Mouse (Mus musculus): Measurements from ENCODE around the gene Amdhd1.
"Not testable (repeated sequence)": the region's sequence is repeated elsewhere in the genome, so short reads cannot be mapped to it uniquely, and the experiment has no call there.

Amdhd1 gene

GRCm38 (mm10) chr10:93539775-93540430, at the start of gene Amdhd1:
Amdhd1 (minus strand) TSS chr10:93540033.
- DNase-seq (ENCODE audit: low read depth in 2 of 2, low spot score in 2 of 2), result peak; percentile 74 to 75

- DNase-seq (ENCODE audit: low read depth in 2 of 2, low spot score in 2 of 2), result peak; percentile 89 to 94
Measured at GRCm38 (mm10) chr10:93589281-93589848, 49.5 kb upstream of the Amdhd1 start, which contains the start of gene Snrpf. Snrpf (minus strand) TSS chr10:93589706.

GRCm38 (mm10) chr10:93588796-93589195, 49.0 kb upstream of the Amdhd1 start:
- no peak for DNase-seq (ENCODE audit: low read depth in 2 of 2, low spot score in 2 of 2)

- DNase-seq (ENCODE audit: low read depth in 2 of 2, low spot score in 2 of 2), result peak; percentile 19 to 58
Measured at GRCm38 (mm10) chr10:93577271-93577886, 37.5 kb upstream of the Amdhd1 start.

DNA sequence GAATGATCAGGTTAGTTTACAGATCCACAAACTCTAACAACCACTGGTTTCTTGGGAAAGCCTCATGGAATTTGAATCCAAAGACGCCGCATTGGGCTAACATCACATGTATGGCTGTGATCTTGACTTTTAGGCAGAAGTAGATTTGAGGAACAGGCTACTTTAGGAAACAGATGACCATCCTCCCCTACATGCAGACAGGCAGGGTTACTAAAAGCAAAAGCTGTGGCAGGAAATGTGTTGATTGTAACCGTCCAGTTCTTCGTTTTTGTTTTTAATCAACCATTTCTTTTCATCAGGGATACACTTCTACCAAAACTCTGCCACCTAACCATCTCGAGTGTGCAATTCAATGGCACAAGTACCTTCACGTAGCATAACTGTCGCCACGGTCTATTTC, 36.1 kb upstream of the Amdhd1 start:
- no peak for DNase-seq (ENCODE audit: low read depth in 2 of 2, low spot score in 2 of 2)

- no peak for DNase-seq (ENCODE audit: low read depth in 2 of 2, low spot score in 2 of 2)
Measured at GRCm38 (mm10) chr10:93574966-93575365, 35.1 kb upstream of the Amdhd1 start.

DNA sequence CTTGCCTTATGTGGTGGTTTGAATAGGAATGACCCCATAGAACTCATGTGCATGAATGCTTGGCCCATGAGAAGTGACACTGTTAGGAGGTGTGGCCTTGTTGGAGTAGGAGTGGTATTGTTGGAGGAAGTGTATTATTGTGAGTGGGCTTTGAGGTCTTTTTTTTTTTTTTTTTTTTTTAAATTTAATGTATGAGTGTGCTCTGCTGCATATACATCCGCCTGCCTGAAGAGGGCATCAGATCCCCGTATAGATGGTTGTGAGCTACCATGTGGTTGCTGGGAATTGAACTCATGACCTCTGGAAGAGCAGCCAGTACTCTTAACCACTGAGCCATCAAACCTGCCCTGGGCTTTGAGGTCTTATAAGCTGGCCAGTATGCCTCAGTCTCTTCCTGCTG, 32.4 kb upstream of the Amdhd1 start:
- no peak for DNase-seq (ENCODE audit: low read depth in 2 of 2, low spot score in 2 of 2)

DNA sequence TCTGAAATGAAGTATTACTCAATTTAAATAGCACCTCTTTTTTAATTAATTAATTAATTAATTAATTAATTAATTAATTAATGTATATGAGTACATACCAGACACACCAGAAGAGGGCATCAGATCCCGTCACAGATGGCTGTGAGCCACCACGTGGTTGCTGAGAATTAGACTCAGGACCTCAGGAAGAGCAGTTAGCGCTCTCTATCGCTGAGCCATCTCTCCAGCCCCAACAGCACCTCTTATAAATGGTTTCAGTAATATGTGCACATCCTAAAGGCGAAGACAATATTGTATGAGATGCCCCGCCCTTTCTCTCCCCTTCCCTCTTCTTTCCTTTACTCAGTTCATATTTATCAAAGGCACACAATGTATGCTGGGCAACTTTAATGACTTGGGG, 28.8 kb upstream of the Amdhd1 start:
- DNase-seq (ENCODE audit: low read depth in 2 of 2, low spot score in 2 of 2), result no peak

DNA sequence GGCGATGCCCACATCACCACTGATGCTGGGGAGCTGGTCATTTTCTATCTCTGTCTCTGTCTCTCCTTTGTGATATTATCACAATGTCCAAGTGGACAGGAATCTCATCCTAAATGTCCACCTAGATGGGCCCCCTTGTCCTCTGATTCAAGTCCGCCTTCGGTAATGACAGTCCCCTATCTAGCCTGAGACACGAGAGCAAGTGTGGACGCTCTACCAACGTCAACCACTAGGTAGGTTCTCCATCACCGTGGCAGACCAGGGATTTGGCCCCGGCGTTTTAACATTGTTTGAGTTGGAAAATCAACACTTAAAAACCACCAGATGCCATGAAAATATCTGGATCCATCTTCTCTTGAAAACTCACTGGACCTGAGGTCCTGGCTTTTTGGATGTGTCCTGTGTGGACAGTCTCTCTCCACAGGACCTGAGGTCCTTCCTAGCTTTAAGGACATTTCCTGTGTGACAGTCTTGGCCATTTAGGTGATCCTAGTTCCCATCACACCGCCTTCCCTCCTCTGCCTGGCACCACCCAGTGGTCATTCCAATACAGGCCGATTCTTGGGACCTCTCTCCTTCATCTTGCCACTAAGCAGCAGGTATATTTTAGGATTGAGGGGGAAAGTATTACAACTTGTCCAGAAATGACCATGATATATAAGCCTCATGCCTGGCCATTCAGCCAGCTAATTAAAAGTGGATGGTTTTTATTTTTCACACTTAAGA, 28.2 kb upstream of the Amdhd1 start:
- no peak for DNase-seq (ENCODE audit: low read depth in 2 of 2, low spot score in 2 of 2)

DNA sequence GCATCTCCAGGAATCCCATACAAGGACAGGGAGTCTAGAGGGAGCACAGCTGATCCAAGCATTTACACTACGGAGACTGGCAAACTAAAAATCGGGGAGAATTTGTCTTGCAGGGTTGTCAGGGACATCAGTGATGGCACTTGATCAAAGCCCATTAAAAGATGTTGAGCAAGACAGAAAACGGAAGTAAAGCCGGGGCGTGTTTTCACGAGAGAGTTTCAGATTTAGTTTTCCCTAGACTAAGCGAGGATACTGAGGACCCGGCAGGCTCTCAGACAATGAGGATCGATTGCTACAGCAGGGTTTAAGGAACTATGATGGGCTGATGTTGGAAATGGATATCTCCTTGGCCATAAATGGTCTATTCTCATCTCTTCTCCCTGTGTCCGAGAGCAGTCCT, 27.2 kb upstream of the Amdhd1 start:
- DNase-seq (ENCODE audit: low read depth in 2 of 2, low spot score in 2 of 2), result no peak

DNA sequence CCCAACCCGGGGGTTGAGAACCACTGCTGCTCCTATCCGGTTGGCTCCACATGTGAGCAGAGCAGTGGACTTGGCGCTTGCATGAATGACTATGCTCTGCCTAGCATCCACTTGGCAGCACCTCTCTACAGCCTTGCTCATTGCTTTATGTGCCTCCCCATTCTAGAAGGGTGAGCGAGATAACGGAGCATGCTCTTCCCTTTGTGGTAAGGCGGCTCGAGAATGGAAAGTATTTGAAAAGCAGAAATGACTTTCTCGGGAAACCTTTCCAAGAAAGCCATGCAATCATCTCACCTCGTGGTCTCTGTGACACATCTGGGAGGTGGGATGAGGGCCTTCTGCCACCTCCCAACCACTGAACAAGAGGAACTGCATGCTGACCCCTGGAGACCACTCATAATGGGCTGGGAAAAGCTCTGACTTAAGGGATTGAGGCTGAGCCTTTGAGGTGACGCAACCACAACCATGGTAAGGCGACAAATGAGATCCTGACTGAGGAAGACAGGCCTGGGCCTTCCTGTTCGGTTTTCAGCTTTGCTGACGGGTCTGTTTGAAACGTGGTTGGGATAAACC, 24.8 kb upstream of the Amdhd1 start:
- no peak for DNase-seq (ENCODE audit: low read depth in 2 of 2, low spot score in 2 of 2)

DNA sequence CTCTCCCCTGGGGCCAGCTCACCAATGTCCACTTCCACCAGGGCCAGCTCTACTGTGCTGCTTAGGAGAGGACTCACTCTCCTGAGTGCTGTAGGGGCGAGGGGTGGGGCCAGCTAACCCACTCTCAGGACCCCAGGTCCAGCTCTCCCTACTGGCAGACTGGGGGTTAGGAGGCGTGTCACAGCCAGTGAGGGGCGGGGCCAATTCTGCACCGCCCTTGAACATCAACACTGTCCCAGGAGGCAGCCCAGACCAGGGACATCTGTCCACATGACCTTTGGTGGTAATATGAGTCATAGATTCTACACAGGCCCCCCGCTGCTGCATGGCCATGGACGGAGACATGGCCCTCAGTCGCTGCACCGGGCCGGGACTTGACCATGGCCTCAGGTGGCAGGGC, 20.0 kb upstream of the Amdhd1 start:
- DNase-seq (ENCODE audit: low read depth in 2 of 2, low spot score in 2 of 2), result no peak

DNA sequence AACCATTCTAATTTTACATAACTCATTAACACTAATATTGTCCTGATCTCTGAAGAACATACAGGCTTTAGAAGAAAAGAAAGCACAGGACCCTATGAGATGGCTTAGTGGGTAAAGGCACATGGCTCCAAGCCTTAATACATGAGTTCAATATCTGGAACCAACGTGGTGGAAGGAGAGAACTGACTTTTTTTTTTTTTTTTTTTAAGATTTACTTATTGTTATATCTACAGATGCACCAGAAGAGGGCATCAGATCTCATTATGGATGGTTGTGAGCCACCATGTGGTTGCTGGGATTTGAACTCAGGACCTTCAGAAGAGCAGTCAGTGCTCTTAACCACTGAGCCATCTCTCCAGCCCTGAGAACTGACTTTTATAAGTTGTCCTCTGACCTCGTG, 18.1 kb upstream of the Amdhd1 start:
- not testable (repeated sequence) for DNase-seq (ENCODE audit: low read depth in 2 of 2, low spot score in 2 of 2)

DNA sequence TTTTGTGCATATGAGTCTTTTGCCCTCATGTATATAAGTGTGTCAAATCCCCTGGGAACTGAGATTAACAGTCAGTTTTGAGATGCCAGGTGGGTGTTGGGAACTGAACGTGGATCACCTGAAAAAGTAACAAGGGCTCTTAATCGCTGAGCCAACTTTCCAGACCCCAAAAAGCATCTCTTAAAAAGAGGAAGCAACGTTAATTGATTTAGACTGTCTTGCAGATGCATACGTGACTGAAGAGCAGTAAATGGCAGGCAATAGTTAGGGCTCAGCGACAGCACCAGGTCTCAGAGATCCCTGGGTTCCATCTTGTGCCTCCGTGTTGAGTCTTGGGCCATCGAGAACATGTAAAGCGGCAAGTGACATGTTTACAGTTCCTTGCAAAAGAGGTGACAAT, 12.8 kb upstream of the Amdhd1 start:
- no peak for DNase-seq (ENCODE audit: low read depth in 2 of 2, low spot score in 2 of 2)

GRCm38 (mm10) chr10:93549821-93550220, 10.0 kb upstream of the Amdhd1 start:
- no peak for DNase-seq (ENCODE audit: low read depth in 2 of 2, low spot score in 2 of 2)

- peak; percentile 59 to 79 for DNase-seq (ENCODE audit: low read depth in 2 of 2, low spot score in 2 of 2)
Measured at GRCm38 (mm10) chr10:93548991-93549390, 9.2 kb upstream of the Amdhd1 start.

- no peak for DNase-seq (ENCODE audit: low read depth in 2 of 2, low spot score in 2 of 2)
Measured at GRCm38 (mm10) chr10:93547741-93548270, 8.0 kb upstream of the Amdhd1 start.

DNA sequence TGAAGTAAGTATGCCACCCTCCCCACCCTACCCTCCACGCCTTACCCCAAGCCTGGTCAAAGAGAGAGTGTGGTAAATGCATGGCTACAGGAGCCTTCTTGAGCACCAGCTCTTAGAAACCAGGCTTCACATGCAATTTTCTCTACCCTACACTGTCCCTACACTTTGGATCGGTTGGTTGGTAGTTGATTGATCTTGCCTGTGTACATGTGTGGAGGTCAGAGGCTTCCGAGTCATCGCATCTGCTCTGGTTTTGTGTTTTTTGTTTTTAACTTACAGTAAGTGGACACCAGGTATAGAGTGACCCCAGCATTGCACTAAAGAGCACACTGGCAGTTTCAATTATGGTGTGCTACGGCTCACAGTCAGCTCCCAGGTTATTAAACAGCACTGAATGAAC, 4.3 kb upstream of the Amdhd1 start:
- no peak for DNase-seq (ENCODE audit: low read depth in 2 of 2, low spot score in 2 of 2)

GRCm38 (mm10) chr10:93543176-93543575, 3.3 kb upstream of the Amdhd1 start:
- DNase-seq (ENCODE audit: low read depth in 2 of 2, low spot score in 2 of 2), result no peak

DNA sequence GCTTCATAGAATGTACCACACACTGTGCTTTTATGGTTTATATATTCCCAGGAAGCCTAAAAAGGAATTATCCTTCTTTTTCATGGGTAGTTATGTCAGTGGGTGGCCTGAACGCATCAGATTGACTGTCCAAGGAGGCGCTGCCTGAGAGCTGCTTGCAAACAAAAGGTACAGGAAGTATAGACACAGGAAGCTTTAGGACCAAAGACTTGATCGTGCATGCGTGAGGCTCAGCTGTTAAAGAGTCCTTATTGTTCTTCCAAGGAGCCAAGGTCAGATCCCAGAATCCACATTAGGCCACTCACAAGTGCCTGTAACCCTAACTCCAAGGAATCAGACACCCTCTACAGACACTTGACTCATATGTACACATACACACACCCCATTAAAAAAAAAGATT, 2.5 kb upstream of the Amdhd1 start:
- DNase-seq (ENCODE audit: low read depth in 2 of 2, low spot score in 2 of 2), result no peak

DNA sequence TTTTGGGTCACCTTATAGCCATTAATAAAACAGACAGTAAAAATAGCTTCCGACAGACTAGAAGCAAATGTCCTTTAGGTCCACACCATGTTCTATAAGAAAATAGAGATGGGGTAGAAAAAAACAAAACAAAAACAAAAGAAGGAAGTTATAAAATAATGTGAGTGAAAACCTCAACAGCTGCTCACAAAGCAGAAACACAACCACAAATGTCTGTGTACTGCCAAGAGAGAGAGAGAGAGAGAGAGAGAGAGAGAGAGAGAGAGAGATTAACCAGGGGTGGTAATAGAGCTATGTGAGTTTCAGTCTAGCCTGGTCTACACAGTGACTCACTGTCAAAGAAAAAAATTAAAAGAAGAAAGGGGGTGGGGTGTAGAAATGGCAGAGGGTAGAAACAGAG, 1.8 kb upstream of the Amdhd1 start:
- DNase-seq (ENCODE audit: low read depth in 2 of 2, low spot score in 2 of 2), result peak in 1 of 2 experiments; percentile 12

Data from CD8-positive naive resting alpha-beta T cell, adult 2 months (primary cell).